Mouse (Mus musculus): ENCODE data around the gene Selenoo.

DNA sequence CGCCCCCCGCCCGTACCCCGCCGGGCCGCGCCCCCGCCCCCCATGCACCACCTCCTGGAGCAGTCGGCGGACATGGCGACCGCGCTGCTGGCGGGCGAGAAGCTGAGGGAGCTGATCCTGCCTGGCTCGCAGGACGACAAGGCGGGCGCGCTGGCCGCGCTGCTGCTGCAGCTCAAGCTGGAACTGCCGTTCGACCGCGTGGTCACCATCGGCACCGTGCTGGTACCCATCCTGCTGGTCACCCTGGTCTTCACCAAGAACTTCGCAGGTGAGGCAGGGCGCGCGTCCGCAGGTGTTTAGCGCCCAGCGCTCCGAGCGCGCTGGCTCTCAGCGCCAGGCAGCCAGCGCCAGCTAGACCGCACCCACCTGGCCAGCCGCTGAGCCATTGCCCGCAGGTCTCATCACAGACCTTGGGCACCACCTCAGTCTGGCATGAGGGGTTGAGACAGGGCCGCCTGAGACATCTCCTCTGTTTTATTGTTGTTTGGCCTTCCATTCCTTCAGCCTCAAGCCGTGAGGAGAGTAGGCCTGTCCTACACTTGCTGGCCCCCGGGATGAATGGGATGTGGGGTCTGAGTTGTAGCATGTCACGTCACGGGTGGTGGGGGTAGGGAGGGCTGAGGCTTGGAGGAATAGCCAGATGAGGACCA, 28.7 kb upstream of the Selenoo start:
- TF ChIP-seq CTCF (IDR thresholded peaks at IDR 0.05; ENCODE audit: extremely low read depth, insufficient read depth, insufficient read length, insufficient replicate concordance) = no peak
- no peak for TF ChIP-seq POLR2A (IDR thresholded peaks at IDR 0.05; ENCODE audit: low read depth, low read length)

Measured in spleen, adult 2 months (tissue).